Mouse (Mus musculus): ENCODE data around the gene Asah2. TPM values are rescaled to one million over a fixed set of nuclear protein-coding genes. Genes with fewer than 3 reads are reported as not detected.

Gene Asah2
- total and polyA plus RNA-seq, 2 experiments from 2014 or later, result 0.44 to 2.6 TPM

- no peaks in the 10 kb centered on the region for H3K27me3 ChIP-seq (ENCODE audit: insufficient read depth, low read length)
- H3K9ac ChIP-seq, result no peak overlapping the region
- 84% methylated on average over 2 of the region's 2 CpGs for WGBS
- no peaks in the 10 kb centered on the region for H3K9me3 ChIP-seq (ENCODE audit: low read length)
- H3K4me1 ChIP-seq (ENCODE audit: insufficient read depth), result no peaks in the 10 kb centered on the region
- ATAC-seq (no peak), DNase-seq (no peak)
- no peak overlapping the region for H3K27ac ChIP-seq (ENCODE audit: low read depth, low read length)
- H3K36me3 ChIP-seq (ENCODE audit: insufficient read depth), result no peaks in the 10 kb centered on the region
- TF ChIP-seq CTCF (IDR thresholded peaks at IDR 0.05; ENCODE audit: low read depth), result no peak
- H3K4me2 ChIP-seq (ENCODE audit: low read depth), result no peak overlapping the region
- no peak overlapping the region for H3K4me3 ChIP-seq (ENCODE audit: low read depth, low read length)
Observed at GRCm38 (mm10) chr19:32119666-32120065, 11.7 kb upstream of the Asah2 start.

- no peak for TF ChIP-seq CTCF (IDR thresholded peaks at IDR 0.05; ENCODE audit: low read depth)
- Histone ChIP-seq H3K9me3 (ENCODE audit: low read length) (no peaks in the 10 kb centered on the region), H3K4me3 (ENCODE audit: low read depth, low read length) (no peak overlapping the region), H3K4me1 (ENCODE audit: insufficient read depth) (no peaks in the 10 kb centered on the region), H3K9ac (no peak overlapping the region), H3K27me3 (ENCODE audit: insufficient read depth, low read length) (no peaks in the 10 kb centered on the region), H3K4me2 (ENCODE audit: low read depth) (no peak overlapping the region), H3K27ac (ENCODE audit: low read depth, low read length) (no peak overlapping the region), H3K36me3 (ENCODE audit: insufficient read depth) (no peaks in the 10 kb centered on the region)
- ATAC-seq (no peak), DNase-seq (no peak)
- 87% methylated on average over 3 of the region's 3 CpGs for WGBS
Observed at GRCm38 (mm10) chr19:32118496-32118895, 10.5 kb upstream of the Asah2 start.

GRCm38 (mm10) chr19:32117484-32118018 is 9.5 kb upstream of the Asah2 start:
- no peaks in the 10 kb centered on the region for H3K27me3 ChIP-seq (ENCODE audit: insufficient read depth, low read length)
- WGBS, result 85% methylated on average over 6 of the region's 6 CpGs
- ATAC-seq, result no peak

GRCm38 (mm10) chr19:32111866-32112790 is 4.1 kb upstream of the Asah2 start:
- no peak for TF ChIP-seq CTCF (IDR thresholded peaks at IDR 0.05; ENCODE audit: low read depth)
- Histone ChIP-seq H3K36me3 (ENCODE audit: insufficient read depth) (no peaks in the 10 kb centered on the region), H3K27ac (ENCODE audit: low read depth, low read length) (no peak overlapping the region), H3K27me3 (ENCODE audit: insufficient read depth, low read length) (no peaks in the 10 kb centered on the region), H3K4me2 (ENCODE audit: low read depth) (no peak overlapping the region), H3K4me1 (ENCODE audit: insufficient read depth) (no peaks in the 10 kb centered on the region), H3K9ac (no peak overlapping the region), H3K4me3 (ENCODE audit: low read depth, low read length) (no peak overlapping the region), H3K9me3 (ENCODE audit: low read length) (no peaks in the 10 kb centered on the region)
- WGBS, result 89% methylated on average over 8 of the region's 8 CpGs
- ATAC-seq (no peak), DNase-seq (no peak)

More at GRCm38 (mm10) chr19:32117484-32118018, 9.5 kb upstream of the Asah2 start:
- no peaks in the 10 kb centered on the region for H3K4me1 ChIP-seq (ENCODE audit: insufficient read depth)
- H3K4me2 ChIP-seq (ENCODE audit: low read depth), result no peak overlapping the region
- no peak overlapping the region for H3K9ac ChIP-seq
- no peak overlapping the region for H3K4me3 ChIP-seq (ENCODE audit: low read depth, low read length)
- H3K9me3 ChIP-seq (ENCODE audit: low read length), result no peaks in the 10 kb centered on the region
- no peak overlapping the region for H3K27ac ChIP-seq (ENCODE audit: low read depth, low read length)
- H3K36me3 ChIP-seq (ENCODE audit: insufficient read depth), result no peaks in the 10 kb centered on the region
- no peak for DNase-seq
- peak; percentile 17; the same call in 1 of the 2 replicates for TF ChIP-seq CTCF (IDR thresholded peaks at IDR 0.05; ENCODE audit: low read depth)

- no peak for TF ChIP-seq CTCF (IDR thresholded peaks at IDR 0.05; ENCODE audit: low read depth)
- H3K9ac ChIP-seq, result no peak overlapping the region
- no peaks in the 10 kb centered on the region for H3K4me1 ChIP-seq (ENCODE audit: insufficient read depth)
- no peak overlapping the region for H3K4me2 ChIP-seq (ENCODE audit: low read depth)
- no peaks in the 10 kb centered on the region for H3K36me3 ChIP-seq (ENCODE audit: insufficient read depth)
- H3K27ac ChIP-seq (ENCODE audit: low read depth, low read length), result no peak overlapping the region
- 98% methylated on average over 2 of the region's 2 CpGs for WGBS
- DNase-seq, result no peak
- H3K9me3 ChIP-seq (ENCODE audit: low read length), result no peaks in the 10 kb centered on the region
- H3K27me3 ChIP-seq (ENCODE audit: insufficient read depth, low read length), result no peaks in the 10 kb centered on the region
- ATAC-seq, result no peak
- no peak overlapping the region for H3K4me3 ChIP-seq (ENCODE audit: low read depth, low read length)
Observed at GRCm38 (mm10) chr19:32106750-32107149, 1.3 kb downstream of the Asah2 start.

- H3K27ac ChIP-seq (ENCODE audit: low read depth, low read length), result no peak overlapping the region
- no peaks in the 10 kb centered on the region for H3K36me3 ChIP-seq (ENCODE audit: insufficient read depth)
- H3K4me1 ChIP-seq (ENCODE audit: insufficient read depth), result no peaks in the 10 kb centered on the region
- no peak for DNase-seq
- WGBS, result 69% methylated on average over 4 of the region's 4 CpGs
- no peak overlapping the region for H3K4me2 ChIP-seq (ENCODE audit: low read depth)
- TF ChIP-seq CTCF (IDR thresholded peaks at IDR 0.05; ENCODE audit: low read depth), result no peak
- no peak for ATAC-seq
- no peak overlapping the region for H3K9ac ChIP-seq
- H3K27me3 ChIP-seq (ENCODE audit: insufficient read depth, low read length), result no peaks in the 10 kb centered on the region
- H3K9me3 ChIP-seq (ENCODE audit: low read length), result no peaks in the 10 kb centered on the region
- no peak overlapping the region for H3K4me3 ChIP-seq (ENCODE audit: low read depth, low read length)
Observed at GRCm38 (mm10) chr19:32104217-32104616, 3.8 kb downstream of the Asah2 start.

GRCm38 (mm10) chr19:32102976-32103300 is 5.1 kb downstream of the Asah2 start:
- DNase-seq (peak; percentile 47), ATAC-seq (peak; percentile 64)

More at GRCm38 (mm10) chr19:32102976-32103300, 5.1 kb downstream of the Asah2 start:
- TF ChIP-seq CTCF (IDR thresholded peaks at IDR 0.05; ENCODE audit: low read depth), result no peak
- 6% methylated on average over 9 of the region's 9 CpGs for WGBS
- no peaks in the 10 kb centered on the region for H3K9me3 ChIP-seq (ENCODE audit: low read length)
- H3K9ac ChIP-seq, result peak overlapping the region; percentile 44
- H3K36me3 ChIP-seq (ENCODE audit: insufficient read depth), result no peaks in the 10 kb centered on the region
- H3K4me2 ChIP-seq (ENCODE audit: low read depth), result peak overlapping the region; percentile 53
- no peaks in the 10 kb centered on the region for H3K27me3 ChIP-seq (ENCODE audit: insufficient read depth, low read length)
- H3K27ac ChIP-seq (ENCODE audit: low read depth, low read length), result no peak overlapping the region
- no peaks in the 10 kb centered on the region for H3K4me1 ChIP-seq (ENCODE audit: insufficient read depth)
- peak overlapping the region; percentile 33 for H3K4me3 ChIP-seq (ENCODE audit: low read depth, low read length)
